Mouse (Mus musculus) CH12.LX (cell line): ENCODE measurements around the gene Pygl. TPM values are rescaled to one million over a fixed set of nuclear protein-coding genes. Genes with fewer than 3 reads are reported as not detected.

Source experiments
- polyA plus RNA-seq: library from polyadenylated mRNA; unstranded; fragments of >175 nt; gene quantifications from 2 replicates; pipeline ENCODE4 v1.2.1, GENCODE M21; 2012; ENCODE audit warnings: low read depth; ENCODE audit not compliant: insufficient read length
- total RNA-seq, 2 experiments: library from RNA; depleted of rRNA; stranded (reverse); fragments of 300-350 nt in 1 of 2; fragments of >200 nt in 1 of 2; gene quantifications; 2 replicates each; pipeline ENCODE4 v1.2.3; 2012 to 2014

The Pygl gene
- total and polyA plus RNA-seq, 3 experiments: 1.1 to 8.5 (median 3.1) TPM

Other genes with a start within 250 kb of the Pygl start
- 13.3 and 13.7 TPM in 2 replicates for gene Sav1, start 244.5 kb downstream of the Pygl start, total RNA-seq (2012; rRNA removed)
- 26.2 and 28.1 TPM in 2 replicates for gene Sav1, start 244.5 kb downstream of the Pygl start, total RNA-seq (2014; rRNA removed)
- gene Sav1, start 244.5 kb downstream of the Pygl start, polyA plus RNA-seq: 31.7 and 34.4 TPM in 2 replicates
- 29.0 and 33.5 TPM in 2 replicates for gene Nin, start 117.8 kb downstream of the Pygl start, total RNA-seq (2012; rRNA removed)
- 34.1 and 37.2 TPM in 2 replicates for gene Nin, start 117.8 kb downstream of the Pygl start, total RNA-seq (2014; rRNA removed)
- gene Nin, start 117.8 kb downstream of the Pygl start, polyA plus RNA-seq: 41.8 and 51.7 TPM in 2 replicates
- gene Abhd12b, start 77.3 kb downstream of the Pygl start, total RNA-seq (2012; rRNA removed): not detected in 2 replicates
- gene Abhd12b, start 77.3 kb downstream of the Pygl start, total RNA-seq (2014; rRNA removed): not detected in 2 replicates
- 0.23 TPM in 1 of 2 replicates, not detected in the other for gene Abhd12b, start 77.3 kb downstream of the Pygl start, polyA plus RNA-seq
- not detected in 2 replicates for gene Trim9, start 116.1 kb upstream of the Pygl start, total RNA-seq (2012; rRNA removed)
- not detected in 2 replicates for gene Trim9, start 116.1 kb upstream of the Pygl start, total RNA-seq (2014; rRNA removed)
- gene Trim9, start 116.1 kb upstream of the Pygl start, polyA plus RNA-seq: 0.07 TPM in 1 of 2 replicates, not detected in the other
- 60.3 and 68.2 TPM in 2 replicates for gene Tmx1, start 221.6 kb upstream of the Pygl start, total RNA-seq (2012; rRNA removed)
- 132 and 162 TPM in 2 replicates for gene Tmx1, start 221.6 kb upstream of the Pygl start, total RNA-seq (2014; rRNA removed)
- 113 and 123 TPM in 2 replicates for gene Tmx1, start 221.6 kb upstream of the Pygl start, polyA plus RNA-seq